Mouse (Mus musculus) lung, postnatal 4 days (tissue): Measurements from ENCODE around the gene Wdr75.

ENCODE experiments used
- DNase-seq, 2 experiments: peaks; one replicate each; pipeline ENCODE4 v3.0.0; 2021

The Wdr75 gene

DNA sequence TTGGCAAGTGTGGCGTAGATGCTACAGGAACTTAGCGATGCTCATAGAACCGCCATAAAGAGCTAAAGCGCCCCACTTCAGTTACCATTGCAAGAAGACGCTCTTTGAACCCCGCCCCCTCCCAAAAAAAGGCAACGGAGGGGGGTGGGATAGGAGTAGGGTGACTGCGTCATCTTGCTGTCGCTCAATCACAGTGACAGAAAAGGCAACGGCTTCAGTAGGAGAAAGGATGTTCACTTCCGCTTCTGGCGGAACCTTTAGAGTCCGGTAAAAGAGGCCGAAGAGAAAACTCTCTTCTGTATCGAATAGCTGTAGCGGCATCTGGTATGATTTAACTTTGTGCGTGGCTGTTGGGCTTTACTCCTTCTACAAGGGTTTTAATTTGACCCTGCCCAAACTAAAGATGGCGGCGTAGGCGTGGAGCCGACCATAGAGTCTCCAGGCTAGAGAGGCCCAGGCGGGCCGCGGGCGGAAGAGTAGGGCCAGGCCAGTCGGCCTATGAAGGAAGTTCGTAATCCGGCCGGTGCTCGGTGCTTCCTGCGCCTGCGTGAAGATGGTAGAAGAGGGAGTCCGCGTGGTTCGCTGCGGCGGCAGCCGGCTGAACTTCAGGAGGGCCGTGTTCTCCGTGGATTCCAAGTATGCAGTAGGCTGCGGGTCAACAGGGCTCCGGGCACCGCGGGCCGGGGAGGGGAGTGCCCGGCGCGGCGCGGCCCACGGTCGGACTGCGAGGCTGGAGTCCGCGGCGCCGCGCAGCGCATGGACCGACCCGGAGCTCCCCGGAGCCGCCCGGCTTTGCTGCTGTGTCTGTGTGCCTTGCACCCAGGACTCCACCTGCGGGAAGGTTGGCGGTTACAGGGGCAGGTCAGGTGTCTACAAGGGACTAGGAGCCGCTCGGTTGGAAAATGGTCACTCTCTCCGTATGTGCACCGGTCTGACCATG lies at the start of gene Wdr75:
TSS of gene Wdr75 (plus strand) at position 198 of the 940 bp plus-strand sequence.
- peak; percentile 95 for DNase-seq

DNA sequence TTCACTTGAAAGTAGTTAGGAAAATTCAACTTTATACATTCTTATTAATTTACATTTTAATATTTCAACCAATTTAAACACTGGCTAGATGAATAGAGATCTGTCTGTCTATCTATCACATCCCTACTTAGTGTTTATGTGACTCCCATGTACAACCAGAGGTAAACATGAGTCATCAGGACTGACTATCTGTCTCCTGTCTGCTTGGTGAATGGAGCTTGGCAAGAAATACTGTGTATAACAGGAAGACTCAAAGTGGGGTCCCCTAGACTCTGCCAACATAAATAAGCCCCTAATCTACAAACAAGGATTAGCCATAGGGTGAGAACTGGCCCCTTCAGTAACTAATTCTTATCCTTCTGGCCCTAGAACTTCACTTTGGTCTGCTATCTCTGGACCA lies 39.1 kb upstream of the Wdr75 start:
- DNase-seq = no peak

DNA sequence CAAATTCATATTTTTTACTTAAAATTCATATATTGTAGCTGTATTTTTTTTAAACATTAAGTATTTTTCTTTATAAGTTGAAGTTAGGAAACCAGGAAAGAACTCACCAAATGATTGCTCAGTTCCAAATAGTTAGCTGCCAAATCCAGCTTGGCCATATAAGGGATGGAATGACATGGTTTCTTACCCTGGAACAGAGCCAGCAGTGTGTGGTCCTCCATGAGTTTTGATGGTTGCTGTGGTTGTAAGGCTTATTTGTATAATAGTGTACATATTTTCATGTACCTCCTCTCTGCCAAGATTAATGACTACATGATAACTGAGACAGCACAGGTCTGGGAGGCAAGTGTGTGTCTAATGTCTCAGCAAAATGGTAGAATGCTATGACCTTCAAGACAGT lies 38.3 kb upstream of the Wdr75 start:
- peak in 1 of 2 experiments; percentile 12 for DNase-seq

DNA sequence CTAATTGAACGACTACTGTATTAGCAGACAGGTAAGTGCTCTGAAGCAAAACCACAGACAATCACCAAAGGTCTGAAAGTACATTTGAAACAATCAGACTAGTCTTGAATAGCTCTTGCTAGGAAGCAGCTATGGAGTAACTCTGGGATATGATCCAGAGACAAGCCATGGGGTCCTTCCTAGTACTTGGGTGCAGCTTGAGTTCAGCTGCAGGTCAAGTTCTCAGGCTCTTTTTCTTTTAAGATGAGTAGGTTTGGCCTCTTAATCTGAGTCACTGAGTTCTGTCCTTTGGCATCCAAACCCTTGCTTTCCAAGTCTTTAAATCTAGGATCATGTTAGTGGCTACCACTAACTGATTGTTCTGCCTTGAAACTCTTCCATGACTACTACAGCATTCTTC lies 37.0 kb upstream of the Wdr75 start:
- DNase-seq = no peak

DNA sequence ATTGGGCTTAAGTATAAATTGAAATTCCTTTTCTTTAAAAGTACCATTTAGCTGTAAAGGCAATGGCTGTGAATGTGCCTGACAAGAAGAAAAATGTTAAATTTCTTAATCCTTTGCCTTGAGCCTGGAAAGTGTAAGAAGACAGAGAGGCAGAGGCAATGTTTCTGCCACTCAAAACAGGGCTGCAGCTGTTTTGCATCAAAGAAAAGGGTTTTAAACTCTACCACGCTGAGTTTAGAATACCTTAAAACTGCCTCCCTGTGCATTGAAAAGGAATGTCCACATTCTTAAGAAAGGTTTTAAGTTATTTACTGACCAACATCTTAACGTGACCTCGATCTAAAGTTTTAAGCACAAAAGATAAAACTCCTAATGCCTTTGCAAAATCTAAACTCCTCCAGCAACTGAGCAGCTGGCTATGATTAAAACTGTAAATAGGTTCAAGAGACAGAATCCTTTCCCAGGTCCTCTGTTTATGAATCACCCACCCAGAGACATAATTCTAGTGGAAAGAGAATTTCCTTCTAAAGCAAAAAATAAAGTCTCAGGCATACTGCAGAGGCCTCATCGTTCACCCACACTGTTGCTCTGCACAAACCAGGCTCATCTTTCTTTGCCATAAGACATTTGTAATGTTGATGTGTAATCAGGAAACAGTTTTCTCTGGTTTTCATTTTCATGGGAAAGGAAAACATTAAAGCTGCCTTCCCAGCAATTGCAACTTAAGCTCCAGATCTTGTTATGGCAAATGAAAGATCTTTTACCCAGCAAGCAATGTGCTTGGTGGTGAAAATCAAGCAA lies 34.1 kb upstream of the Wdr75 start:
- no peak for DNase-seq

DNA sequence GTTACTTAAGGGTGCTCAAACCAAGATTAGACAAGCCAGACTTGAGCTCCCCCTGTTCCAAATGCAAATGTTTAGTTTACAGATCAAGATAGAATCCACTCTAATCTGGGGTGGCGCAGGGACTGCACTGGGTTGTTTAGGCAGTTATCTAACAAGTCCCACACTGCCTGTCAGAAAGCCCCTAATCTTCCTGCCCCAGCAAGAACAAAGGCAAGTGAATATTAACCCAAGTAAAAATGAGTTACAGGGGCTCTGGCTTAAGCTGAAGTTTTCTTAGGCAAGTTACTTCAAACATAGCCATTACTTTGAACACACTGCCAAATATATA lies 33.5 kb upstream of the Wdr75 start:
- DNase-seq = no peak

DNA sequence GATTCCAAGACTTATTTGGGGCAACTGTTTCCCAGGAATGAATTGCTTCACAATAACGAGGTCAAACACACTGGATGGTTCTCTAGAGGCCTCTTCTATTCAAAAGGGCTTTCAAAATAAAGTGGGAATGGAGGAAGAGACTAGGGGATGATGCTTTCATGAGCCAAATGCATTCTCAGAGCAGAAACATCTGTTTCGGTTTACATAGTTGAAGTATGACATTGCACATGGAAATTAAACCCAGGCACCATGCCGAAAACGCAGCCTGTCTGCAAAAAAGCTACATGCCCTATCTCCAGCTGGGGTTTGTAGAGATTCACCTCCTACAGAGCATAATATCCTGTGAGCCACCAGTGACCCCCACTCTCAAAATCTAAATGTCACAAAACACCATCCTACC lies 29.3 kb upstream of the Wdr75 start:
- peak; percentile 72 to 84 for DNase-seq

DNA sequence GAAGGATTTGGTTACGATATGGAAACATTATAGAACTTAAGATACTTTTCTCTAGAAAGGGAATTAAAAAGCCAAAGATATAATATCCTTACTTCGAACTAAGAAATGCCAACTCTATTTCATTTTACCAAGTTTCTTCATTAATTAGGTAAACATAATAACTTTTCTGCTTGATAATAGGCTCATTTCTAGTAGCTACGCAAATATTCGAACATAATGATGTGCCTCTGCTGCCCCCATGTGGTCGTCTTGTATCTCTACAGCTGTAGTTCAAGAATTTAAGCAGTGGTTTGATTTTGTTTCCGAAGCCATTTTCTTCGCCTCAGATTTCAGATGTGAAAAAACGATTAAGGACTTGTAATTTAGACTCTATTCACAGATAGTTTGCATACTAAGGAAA lies 28.8 kb upstream of the Wdr75 start:
- peak; percentile 59 to 77 for DNase-seq

DNA sequence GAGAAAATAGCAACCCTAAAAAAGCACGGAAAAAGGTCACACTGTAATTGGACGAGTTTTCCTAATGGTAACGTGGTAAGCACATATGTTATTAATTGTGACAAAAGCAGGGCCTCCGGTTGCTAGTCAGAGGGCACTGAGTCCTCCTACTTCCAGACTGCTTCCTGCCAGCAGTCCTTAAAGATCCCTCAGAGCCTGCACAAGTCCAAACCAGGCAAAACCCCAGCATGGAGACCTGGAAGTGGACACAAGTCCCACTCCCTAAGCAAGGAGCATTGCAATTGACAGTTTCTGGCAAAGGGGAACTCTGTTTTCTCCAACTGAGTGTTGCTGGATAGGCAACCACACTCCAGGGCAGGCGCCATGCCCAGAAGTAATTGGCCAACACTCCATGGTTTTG lies 27.4 kb upstream of the Wdr75 start:
- peak in 1 of 2 experiments; percentile 35 for DNase-seq

DNA sequence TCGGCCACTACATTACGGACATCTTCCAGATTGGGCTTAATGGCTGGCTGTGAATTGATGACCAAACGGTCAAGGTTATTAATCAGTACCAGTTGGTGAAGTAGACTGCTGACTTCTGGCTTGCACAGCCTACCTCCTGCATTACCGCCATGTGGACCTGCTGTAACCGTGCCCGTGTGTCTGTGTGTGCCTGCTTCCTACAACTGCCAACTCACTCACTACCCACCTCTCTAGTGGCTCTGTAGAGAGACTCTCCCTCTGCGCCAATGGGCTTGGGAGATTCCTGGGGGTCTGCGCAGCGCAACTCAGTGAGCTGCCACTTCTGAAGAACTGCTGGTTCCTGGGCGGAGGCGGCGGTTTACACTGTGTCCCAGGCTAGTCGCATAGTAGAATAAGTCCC lies 25.6 kb upstream of the Wdr75 start:
- no peak for DNase-seq

DNA sequence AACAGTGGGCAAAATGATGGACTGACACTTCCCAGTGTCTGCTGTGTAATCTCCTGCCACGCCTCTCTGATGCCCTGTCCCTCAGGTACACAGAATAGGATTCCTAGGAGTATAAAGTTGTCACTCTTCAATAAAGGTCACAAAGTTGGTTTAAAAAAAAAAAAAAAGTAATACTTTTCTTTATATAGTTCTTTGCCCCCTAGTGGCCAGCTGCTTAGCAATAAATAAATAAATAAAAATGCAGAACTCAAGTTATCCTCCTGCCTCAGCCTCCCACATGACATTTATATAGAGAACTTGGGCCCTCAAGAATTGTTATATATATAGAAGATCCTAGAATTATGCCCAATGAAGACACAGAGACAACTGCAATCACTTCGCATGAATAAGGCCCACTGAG lies 24.9 kb upstream of the Wdr75 start:
- DNase-seq = no peak

DNA sequence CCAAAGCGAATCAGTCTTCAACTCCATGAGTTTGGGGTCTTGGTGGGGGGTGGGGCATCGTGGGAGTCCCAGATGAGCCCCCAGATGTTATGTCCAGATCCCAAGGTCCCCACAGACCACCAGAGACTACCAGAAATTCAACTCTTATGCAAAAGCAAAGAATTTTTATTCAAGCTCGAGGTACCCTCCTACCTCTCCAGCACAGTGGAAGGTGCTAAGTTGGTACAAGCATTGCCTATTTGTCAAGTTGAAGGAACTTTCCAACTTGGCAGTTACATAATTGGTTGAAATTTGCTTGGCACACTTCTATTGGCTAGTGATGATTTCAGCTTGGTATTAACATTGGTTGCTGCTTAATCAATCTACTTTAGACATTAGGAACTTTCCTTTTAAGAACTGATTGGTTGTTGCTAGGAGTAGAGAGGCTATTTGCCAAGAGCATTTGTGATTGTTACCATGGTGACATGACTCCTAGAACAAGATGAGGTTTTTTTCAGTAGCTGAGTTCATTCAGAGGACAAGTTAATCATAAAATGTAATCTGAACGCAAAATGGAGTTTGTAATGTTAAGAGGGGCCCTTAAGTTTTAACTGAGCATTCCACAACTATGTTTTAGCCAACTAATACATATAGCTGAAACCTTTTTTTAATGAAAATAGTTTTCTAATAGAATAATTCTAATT lies 14.2 kb upstream of the Wdr75 start:
- no peak for DNase-seq

DNA sequence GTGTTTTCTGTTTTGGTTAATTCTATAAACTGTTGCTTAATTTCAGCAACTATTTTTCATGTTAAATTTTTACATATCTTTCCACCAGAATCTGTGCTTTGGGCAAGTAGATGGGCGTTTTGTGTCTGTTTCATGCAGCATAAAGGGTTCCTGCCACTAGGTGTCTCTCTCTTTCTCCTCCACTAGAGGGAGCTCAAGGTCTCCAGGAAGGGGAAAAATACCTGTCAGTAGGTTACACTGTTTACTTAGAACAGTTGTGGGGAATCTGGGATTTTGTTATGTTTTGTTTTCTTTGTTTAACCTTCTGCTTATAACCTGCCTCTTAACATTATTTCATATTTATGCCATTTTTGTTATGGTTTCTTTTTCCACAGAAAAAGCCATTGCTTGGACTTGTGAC lies 21.9 kb downstream of the Wdr75 start:
- peak in 1 of 2 experiments; percentile 39 for DNase-seq

DNA sequence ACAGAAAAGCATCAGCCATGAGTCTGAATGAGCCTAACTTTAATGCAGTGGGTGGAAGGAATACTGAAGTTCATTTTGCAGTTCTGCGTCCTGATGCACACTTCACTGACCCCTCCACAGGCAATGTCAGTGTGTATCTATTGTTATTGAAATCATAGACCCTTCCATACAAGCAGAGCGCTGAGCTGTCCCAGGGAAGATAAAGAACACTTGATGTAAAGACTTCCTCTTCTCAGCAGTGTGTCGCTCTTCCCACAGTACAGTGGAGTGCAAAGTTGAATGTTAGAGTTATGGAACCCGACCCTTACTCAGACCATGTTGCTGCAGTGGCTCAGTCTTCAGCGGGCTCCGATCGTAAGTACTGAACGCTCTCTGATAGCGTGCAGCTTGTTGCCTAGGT lies 23.6 kb downstream of the Wdr75 start:
- DNase-seq = no peak

DNA sequence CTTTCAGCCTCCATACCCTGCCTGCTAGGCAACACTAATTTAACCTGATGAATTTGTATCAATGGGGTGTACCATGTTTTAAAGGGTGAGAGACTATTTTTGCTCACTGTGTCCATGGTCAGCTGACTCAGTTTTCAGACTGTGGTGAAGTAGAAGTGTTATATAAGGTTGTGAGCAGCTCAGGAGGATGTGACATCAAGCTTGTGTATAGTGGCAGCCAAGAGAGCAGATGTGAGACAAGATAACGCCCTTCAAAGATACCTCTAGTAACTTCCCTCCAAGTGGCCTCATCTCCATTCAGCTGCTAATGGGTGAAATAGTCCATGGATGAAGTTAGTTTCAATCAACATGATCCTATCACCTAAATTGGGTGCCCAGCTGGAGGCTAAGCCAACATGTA lies 29.5 kb downstream of the Wdr75 start:
- no peak for DNase-seq

DNA sequence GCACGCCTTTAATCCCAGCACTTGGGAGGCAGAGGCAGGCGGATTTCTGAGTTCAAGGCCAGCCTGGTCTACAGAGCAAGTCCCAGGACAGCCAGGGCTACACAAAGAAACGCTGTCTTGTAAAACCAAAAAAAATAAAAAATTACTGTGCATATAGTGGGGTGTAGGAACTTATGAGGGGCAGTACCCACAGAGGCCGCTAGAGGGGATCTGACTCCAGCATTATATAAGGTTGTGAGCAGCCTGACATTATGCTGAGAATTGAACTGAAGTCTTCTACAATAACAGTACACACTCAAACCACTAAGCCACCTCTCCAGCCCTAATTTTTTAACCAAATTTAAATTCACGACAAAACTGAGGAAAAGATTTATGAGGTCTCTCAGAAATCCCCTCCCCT lies 30.2 kb downstream of the Wdr75 start:
- DNase-seq = peak; percentile 60 to 71

DNA sequence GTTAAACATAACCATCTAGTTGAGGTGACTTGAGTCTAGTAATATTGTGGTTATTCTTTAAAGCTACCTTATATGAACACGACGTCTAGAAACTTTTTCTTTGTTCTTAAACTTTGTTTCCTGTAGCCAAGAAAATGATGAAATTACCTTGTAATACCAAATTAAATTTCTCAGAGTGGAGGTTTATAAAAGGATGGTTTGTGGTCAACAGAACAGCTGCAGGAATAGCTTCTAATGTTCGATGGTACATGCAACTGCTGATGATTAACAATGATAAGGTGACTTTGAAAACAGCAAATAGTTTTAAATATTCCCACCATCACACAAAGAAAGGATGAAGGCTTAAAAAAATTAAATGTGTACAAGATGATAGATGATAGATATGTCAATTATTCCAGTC lies 30.7 kb downstream of the Wdr75 start:
- no peak for DNase-seq

DNA sequence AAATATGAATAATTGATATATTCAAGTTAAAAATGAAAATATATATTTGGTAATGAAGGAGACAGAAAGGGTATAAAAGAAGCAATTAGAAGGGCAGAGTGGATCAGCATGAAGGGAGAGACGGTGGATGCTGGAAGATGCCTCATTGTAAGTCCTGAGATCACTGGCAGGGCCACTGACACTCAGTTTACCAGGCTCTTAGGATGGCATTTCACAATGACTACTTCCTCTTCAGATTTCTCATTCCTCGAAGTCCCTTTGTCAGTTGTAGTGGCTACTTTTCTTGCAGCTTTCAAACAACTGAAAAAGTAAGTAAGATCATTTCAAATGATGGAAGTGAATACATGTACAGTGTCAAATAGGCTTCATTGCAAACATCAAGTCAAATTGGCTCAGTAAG lies 31.2 kb downstream of the Wdr75 start:
- DNase-seq = no peak

DNA sequence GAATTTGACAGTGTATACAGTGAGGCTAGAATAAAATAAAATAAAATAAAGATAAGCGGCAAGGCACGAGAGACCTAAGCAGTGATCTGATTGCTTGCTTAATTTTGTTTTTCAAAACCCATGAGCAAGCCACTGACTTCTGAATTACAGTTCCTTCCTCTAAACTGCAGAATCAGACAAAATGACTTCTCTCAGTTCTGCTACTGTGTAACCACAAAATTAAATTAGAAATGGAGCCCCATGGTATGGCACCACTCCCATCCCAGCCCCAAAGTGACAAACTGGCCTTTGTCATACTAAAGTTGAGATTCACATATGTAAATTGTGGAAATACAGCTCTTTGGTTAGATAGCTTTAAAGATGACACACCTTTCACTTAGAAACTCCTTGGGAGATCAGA lies 31.8 kb downstream of the Wdr75 start:
- DNase-seq = no peak

DNA sequence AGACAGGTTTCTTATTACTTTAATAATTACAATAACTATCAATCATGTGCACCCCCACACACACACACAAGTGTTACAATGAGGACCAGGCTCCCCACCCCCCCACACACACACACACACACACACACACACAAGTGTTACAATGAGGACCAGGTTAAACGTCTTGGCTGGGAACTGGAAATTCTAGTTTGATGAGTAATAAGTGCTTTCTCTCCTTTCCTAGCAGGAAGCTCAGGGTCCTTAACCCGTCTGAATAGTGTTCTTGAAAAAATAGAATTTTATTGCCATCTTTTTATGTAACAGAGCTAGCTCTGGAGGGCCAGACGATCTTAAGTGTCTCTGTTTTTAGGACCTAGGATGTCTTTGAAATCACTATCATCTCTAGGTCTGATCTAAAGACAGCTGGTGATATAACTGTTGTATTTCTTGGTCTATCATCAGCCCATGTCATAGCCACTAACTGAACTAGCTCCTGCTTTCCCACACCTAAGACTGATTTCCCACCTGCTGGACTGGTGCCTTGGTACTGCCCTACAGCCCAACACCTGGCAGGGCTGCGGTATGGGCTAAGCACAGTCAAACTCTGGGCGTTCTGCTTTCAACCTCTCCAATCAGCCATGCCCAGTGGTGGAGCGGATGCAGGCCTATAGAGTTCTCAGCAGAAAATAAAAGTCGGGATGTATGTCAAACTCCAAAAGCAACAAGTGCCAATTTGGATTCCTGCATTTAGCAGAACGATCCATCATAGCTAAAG lies 35.7 kb downstream of the Wdr75 start:
- peak in 1 of 2 experiments; percentile 23 for DNase-seq

DNA sequence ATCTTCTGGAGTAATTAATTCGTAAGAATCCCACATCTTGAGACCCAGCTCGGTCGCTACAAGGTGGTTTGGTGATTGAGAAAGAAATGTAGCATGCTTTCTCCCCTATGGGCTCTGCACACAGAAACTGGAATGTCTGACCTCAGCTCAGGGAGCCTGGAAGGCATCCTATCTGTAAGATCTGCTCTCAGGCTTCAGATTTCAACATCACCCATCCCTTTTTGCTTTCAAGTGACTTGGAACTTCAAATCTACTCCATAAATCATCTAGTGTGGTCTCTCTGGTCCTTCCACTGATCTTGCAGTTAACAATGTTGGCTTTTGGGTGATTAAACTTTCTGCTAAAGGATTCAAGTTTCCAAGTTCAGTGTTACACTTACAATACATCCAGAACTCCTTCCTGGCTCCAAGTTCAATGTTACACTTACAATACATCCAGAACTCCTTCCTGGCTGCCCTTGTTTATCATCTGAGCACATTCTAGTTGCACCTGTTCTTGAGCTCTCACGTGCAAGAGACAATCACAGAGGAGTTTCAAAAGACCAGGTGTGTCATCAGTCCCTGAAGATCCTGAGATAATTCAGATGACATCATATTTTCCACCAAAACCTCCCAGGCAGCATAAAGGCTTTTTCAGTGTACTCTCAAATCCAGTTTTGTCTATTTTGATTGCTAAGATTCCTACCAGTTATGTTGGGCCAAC lies 40.5 kb downstream of the Wdr75 start:
- DNase-seq = no peak

DNA sequence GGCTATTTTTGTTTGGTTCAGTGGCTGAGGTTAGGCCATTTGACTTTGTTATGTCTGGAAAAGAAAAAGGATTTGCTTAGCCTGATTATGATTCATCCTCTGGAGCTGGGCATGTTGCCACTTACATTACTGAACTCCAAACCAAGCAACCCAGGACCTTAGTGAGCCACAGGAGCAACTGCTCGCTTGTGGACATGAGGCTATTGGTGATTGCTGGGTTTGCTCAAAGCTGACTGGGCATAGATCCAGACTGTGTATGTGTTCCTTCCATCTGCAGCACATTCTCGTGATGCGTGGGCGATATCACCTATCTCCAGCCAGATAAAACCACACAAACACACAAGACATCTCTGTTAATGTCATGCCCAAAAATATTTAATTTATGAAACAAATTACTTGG lies 42.8 kb downstream of the Wdr75 start:
- peak; percentile 61 to 76 for DNase-seq
